Mouse (Mus musculus) v-Abl transformed pro-B cells (cell line): ENCODE results near the gene Wsb2.
"Not testable (repeated sequence)": the region's sequence is repeated elsewhere in the genome, so short reads cannot be mapped to it uniquely, and the experiment has no call there.

Experiments
- in situ Hi-C, 2 experiments: fragments of 400-800 bp; cut with MboI; formaldehyde crosslinking; loops; one replicate each; pipeline ENCODE4 v1.15.1; 2025; ENCODE audit not compliant: unreplicated experiment in 2 of 2

Wsb2 gene

GRCm38 (mm10) chr5:117357129-117357477, at the start of gene Wsb2:
Wsb2 (plus strand) TSS chr5:117357304.
- in situ Hi-C loops, result no loop called here

DNA sequence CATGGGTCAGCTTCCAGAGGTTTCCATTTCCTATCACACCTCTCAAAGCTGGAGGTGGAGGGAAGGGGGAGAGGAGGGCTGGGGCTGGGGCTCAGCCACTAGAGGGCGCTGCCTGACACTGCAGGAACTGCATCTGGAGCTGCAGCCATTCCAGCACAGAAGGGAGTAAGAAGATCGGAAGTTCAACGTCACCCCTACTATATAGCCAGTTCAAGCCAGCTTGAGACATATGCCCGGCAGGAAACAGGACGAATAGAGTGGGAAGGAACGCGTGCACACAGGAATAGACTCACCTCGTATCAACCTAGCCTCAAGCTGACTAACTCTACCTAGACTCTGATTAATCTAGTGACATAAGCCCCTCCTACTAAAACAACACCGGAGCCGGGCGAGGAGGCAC, 49.4 kb upstream of the Wsb2 start:
- in situ Hi-C loops, result loop anchor here (5.0 to 25.0 kb wide), 6 partner anchors 100 to 1273 kb away; partner anchors contain the start of gene Suds3 (in 1 of the 2)

DNA sequence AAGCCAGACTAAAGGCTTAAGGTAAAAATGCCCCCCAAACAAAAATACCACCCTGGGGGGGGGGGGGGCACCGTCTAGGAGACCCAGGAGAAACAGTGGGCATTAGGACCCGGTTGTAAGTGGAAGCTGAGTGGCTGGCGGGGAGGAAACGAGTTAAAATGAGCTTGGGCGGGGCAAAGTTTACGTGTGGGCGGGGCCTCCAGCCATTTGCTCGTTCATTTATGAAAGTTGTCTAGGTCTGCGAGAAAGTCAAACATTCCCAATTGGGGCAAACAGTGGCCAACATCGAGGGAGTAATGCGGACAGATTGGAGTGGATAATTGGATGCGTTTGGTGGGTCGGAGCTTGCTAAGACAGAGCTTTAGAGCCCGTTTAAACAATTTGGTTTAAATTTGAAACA, 43.7 kb upstream of the Wsb2 start:
- in situ Hi-C loops, result loop anchor here in 1 of 2 experiments (25.0 kb wide), 1 partner anchor 649 kb away; no protein-coding TSS in a partner anchor

DNA sequence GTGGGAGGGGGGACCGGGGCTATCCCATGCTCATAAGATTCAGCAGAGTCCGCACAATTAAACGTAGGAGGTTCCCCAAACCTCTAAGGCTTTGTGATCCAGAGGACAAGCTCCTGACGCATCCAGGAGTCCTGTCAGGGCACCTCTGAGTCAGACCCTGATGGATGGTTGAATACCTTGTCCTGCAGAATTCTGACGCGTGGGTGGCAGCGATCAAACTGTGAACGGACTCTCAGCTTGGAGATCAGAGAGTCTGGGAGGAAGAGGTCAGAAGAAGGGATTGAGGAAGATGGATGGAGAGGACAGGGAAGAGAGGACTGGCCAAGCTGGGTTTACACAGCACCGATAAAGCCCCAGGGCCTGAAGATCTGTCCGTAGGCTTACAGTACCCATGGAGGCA, 43.2 kb upstream of the Wsb2 start:
- in situ Hi-C loops, result loop anchor here in 1 of 2 experiments (25.0 kb wide), 1 partner anchor 648 kb away; no protein-coding TSS in a partner anchor

GRCm38 (mm10) chr5:117314587-117315428, 42.3 kb upstream of the Wsb2 start:
- in situ Hi-C loops, result loop anchor here in 1 of 2 experiments (25.0 kb wide), 1 partner anchor 647 kb away; no protein-coding TSS in a partner anchor

DNA sequence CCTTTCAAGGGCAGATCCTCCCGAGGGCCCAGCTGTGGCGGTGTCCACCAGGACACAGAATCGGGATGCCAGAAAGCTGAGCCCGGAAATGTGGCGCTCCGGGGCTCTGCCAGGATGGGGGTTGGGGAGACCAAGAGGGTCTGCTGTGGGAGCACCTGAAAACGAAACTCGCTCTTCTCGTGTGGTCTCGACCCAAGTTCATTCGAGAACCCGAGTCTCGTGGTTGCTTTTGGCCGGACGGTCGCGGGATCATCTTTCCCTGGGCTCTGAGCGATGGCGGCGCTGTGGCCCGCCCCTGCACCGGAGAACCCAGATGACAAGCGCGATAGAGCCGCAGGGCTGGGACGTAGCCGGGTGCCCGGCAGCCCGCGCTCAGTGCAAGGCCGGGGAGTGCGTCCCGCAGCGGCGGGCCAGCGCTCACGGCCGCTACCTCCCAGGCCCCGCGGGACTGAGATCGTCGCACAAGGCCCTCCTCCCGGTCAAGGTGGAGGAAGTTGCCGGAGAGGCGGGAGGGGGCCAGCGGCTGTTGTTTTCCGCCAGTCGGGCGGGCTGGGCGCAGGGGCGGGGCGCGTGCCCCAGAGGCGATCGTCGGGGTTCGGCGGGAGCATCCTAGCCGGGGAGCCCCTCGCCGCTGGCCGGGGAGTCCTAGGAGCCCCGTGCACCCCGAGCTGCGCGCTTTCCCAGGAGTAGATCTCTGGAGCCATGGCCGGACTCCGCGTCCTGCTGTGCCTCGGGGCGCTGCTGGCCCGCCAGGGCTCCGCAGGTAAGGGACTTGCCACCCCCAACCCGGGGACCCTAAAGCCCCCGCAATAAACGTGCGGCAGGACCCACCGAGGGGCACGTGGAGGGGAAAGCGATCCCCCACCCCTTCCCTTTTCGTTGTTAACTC, 38.1 kb upstream of the Wsb2 start, which contains the start of gene Vsig10:
Gene Vsig10, plus strand, starts transcription at position 343 of the 889 bp plus-strand sequence.
- in situ Hi-C loops, result loop anchor here in 1 of 2 experiments (25.0 kb wide), 1 partner anchor 643 kb away; no protein-coding TSS in a partner anchor

- in situ Hi-C loops, result loop anchor here (10.0 to 25.0 kb wide), 2 partner anchors 171 to 639 kb away; no protein-coding TSS in a partner anchor
Measured at GRCm38 (mm10) chr5:117323751-117324150, 33.4 kb upstream of the Wsb2 start.

DNA sequence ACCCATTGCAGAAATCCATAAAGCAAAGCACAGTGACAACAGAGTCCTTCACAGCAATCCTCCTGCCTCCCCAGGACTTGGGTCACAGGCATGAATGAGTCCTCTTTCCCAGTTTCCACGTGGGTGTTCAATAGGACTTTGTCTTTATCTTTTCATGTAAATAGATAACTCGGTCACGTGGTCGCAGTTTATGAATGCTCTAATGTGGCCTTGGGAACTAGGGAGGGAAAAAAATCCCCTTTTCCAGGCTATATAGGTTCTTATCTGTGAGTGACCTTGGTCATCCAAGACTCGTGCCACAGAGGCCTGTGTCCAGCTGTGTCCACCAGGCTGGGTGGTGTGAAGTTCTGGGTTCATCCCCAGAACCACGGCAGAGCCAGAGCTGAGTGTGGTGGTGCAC, 30.7 kb upstream of the Wsb2 start:
- in situ Hi-C loops, result loop anchor here in 1 of 2 experiments (10.0 kb wide), 1 partner anchor 168 kb away; no protein-coding TSS in a partner anchor

DNA sequence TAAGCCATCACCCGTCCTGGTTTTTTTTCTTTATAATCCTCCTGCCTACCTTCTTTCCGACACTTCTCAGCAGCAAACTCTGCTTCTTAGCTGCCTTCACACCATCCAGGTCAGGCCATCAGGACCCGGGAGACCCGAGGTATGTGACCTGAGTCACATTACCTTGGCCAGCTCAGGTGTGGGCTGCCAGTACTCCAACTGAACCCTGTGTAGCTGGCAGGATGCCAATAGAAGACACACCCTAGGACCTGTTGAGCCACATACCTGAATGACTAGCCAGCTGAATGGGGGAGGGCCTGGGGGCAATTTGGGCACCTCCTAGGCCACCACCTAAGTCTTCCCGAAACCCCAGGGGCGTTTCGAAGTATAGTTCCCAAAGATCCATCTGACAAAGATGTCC, 26.6 kb upstream of the Wsb2 start:
- in situ Hi-C loops, result no loop called here

- in situ Hi-C loops, result no loop called here
Measured at GRCm38 (mm10) chr5:117337999-117338398, 19.1 kb upstream of the Wsb2 start.

GRCm38 (mm10) chr5:117338503-117338902, 18.6 kb upstream of the Wsb2 start:
- in situ Hi-C loops, result no loop called here

DNA sequence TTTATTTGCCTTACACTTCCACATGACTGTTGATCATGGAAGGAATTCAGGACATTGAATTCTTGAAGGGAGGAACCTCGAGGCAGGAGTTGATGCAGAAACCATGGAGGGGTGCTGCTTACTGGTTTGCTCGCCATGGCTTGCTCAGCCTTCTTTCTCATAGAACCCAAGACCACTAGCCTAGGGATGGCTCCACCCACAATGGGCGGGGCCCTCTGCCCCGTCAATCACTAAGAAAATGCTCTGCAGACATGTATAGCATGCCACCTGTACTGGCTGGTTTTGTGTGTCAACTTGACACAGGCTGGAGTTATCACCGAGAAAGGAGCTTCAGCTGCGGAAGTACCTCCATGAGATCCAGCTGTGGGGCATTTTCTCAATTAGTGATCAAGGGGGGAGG, 17.0 kb upstream of the Wsb2 start:
- in situ Hi-C loops, result no loop called here

- in situ Hi-C loops, result no loop called here
Measured at GRCm38 (mm10) chr5:117341896-117342295, 15.2 kb upstream of the Wsb2 start.

- in situ Hi-C loops, result not testable (repeated sequence)
Measured at GRCm38 (mm10) chr5:117344496-117344895, 12.6 kb upstream of the Wsb2 start.

DNA sequence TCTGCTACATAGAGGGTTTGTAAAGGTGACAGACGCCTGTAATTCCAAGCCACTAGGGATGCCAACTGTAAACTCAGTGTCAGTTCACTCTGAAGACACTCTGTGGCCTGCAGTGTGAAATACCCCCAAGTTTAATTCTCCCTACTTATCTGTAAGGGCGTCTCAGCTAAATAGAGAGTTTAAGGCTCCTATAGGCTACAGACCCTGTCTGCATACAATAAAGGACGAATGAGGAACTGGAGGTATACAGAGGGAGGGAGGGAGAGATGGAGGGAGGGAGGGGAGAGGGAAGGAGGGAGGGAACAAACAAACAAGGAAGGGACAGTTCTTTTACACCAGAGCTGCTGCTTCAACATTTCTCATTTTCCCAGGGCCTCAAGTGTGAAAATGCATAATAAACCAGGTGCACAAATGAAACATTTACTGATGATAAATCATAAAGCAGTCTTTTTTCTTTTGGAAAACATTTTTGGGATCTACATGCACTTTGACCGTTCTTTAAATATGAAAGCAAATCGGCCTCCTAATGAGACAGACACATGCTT, 11.6 kb upstream of the Wsb2 start:
- in situ Hi-C loops, result no loop called here

DNA sequence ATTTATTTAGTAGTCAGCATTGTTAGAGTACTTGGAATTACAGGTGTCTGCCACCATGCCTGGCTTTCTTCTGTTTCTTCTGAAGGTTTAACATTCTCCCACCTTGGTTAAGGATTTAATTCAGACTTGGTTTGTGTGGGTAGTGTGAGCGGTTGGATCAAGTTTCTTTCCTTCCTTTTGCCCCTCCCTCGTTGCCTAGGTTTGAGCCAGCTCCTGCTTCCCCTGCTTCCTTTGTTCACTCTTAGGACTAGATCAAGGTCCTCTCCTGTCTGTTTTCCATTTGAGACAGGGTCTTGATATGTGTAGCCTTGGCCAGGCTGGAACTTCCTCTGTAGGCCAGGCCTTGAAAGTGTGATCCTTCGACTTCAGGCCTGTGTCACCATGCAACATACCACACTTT, 10.8 kb upstream of the Wsb2 start:
- in situ Hi-C loops, result no loop called here

DNA sequence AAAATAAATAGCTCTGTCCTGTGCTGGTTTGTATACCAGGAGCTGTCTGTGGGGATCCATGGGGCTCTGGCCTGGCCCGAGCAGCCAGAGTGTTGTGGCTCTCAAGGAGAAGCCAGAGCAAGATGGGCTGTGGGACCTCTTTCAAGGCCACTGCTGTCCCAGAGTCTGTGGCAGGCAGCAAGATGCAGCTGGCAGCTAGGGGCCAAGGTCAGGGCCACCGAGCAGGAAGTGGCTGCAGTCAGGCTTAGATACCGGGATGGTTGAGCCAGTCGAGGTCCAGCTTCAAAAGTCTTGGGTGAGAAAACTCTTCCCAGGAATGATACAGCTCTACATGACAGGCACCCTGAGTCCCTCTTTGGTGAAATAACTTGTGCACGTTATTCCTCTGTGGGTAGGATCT, 10.1 kb upstream of the Wsb2 start:
- in situ Hi-C loops, result no loop called here

GRCm38 (mm10) chr5:117347838-117348237, 9.3 kb upstream of the Wsb2 start:
- in situ Hi-C loops, result no loop called here

DNA sequence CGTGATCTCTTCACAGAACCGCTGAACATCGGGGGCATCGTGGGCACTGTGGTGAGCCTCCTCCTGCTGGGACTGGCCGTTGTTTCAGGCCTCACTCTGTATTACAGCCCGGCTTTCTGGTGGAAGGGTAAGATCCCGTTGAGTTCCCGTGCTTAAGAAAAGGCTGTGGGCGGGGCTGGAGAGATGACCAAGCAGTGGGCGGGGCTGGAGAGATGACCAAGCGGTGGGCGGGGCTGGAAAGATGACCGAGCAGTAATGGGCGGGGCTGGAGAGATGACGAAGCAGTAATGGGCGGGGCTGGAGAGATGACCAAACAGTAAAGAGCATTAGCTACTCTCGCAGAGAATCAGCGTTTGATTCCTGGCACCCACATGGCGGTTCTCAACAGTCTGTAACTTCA, 8.8 kb upstream of the Wsb2 start:
- in situ Hi-C loops, result no loop called here

- in situ Hi-C loops, result loop anchor here in 1 of 2 experiments (5.0 kb wide), 1 partner anchor 67 kb away; the partner anchor contains the start of gene Pebp1
Measured at GRCm38 (mm10) chr5:117354121-117354520, 3.0 kb upstream of the Wsb2 start.
